Mouse (Mus musculus): ENCODE data around the gene Ccs.

DNA sequence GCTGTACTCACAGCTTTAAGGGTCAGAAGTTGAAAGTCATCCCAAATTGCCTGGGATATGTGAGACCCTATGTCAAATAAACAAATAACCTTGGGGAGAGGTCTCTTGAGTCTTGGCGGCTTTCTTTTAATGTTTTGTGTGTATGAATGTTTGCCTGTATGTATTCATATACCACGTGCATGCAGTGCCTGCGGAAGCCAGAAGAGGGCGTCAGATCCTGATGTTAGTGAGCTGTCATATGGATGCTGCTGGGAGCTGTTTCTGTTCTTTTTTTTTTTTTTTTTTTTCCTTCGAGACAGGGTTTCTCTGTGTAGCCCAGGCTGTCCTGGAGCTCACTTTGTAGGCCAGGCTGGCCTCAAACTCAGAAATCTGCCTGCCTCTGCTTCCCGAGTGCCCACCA is 26.1 kb downstream of the Ccs start:
- TF ChIP-seq POLR2A (IDR thresholded peaks at IDR 0.05; ENCODE audit: insufficient read depth, low read depth, low read length) = no peak
- no peak for TF ChIP-seq CTCF (IDR thresholded peaks at IDR 0.05; ENCODE audit: insufficient read depth, low read depth, low read length)
